Mouse (Mus musculus) forebrain, embryonic 13.5 days (tissue): ENCODE results near the gene Pick1. TPM values are rescaled to one million over a fixed set of nuclear protein-coding genes. Genes with fewer than 3 reads are reported as not detected.

ENCODE experiments used
- ATAC-seq: fragments of 200-750 bp; cut with Nextera tagmentation; 2 replicates; pipeline ENCODE4 v1.8.0; 2017
- H3K27ac ChIP-seq: fragments of 300-500 bp; sonication (generic); 2 replicates; pipeline ENCODE4 v1.5.1; 2015; ENCODE audit warnings: inconsistent platforms, mild to moderate bottlenecking, moderate library complexity
- H3K27me3 ChIP-seq: fragments of 300-500 bp; sonication (generic); 2 replicates; pipeline ENCODE4 v1.6.1; 2015; ENCODE audit warnings: mild to moderate bottlenecking, inconsistent platforms
- H3K36me3 ChIP-seq: fragments of 300-500 bp; sonication (generic); 2 replicates; pipeline ENCODE4 v1.6.1; 2015; ENCODE audit warnings: mild to moderate bottlenecking, inconsistent platforms; ENCODE audit not compliant: poor library complexity, severe bottlenecking
- H3K4me1 ChIP-seq: fragments of 300-500 bp; sonication (generic); 2 replicates; pipeline ENCODE4 v1.6.1; 2015; ENCODE audit warnings: inconsistent platforms
- H3K4me2 ChIP-seq: fragments of 300-500 bp; sonication (generic); 2 replicates; pipeline ENCODE4 v1.6.1; 2015; ENCODE audit warnings: inconsistent platforms, mild to moderate bottlenecking, moderate library complexity
- H3K4me3 ChIP-seq: fragments of 300-500 bp; sonication (generic); 2 replicates; pipeline ENCODE4 v1.5.1; 2015; ENCODE audit warnings: mild to moderate bottlenecking, inconsistent platforms
- H3K9ac ChIP-seq: fragments of 300-500 bp; sonication (generic); 2 replicates; pipeline ENCODE4 v1.6.1; 2015; ENCODE audit warnings: mild to moderate bottlenecking, inconsistent platforms
- H3K9me3 ChIP-seq: fragments of 300-500 bp; sonication (generic); replicated peaks from 2 replicates; pipeline ENCODE4 v1.6.1; 2016; ENCODE audit warnings: inconsistent platforms
- WGBS: fragments of 180-500 bp; shearing (Covaris S2); methylation state at CpG from one replicate; pipeline ENCODE4 v1.1.7; 2015; 5-methylcytosine and 5-hydroxymethylcytosine counted together
- polyA plus RNA-seq: library from polyadenylated mRNA; unstranded; fragments of >200 nt; fragmentation: Nextera tagmentation; extraction: Ambion mirVana; gene quantifications from 2 replicates; pipeline ENCODE4 v1.2.1, GENCODE M21; 2015

The Pick1 gene
- polyA plus RNA-seq, 1 experiment from 2014 or later: 68.1 TPM

DNA sequence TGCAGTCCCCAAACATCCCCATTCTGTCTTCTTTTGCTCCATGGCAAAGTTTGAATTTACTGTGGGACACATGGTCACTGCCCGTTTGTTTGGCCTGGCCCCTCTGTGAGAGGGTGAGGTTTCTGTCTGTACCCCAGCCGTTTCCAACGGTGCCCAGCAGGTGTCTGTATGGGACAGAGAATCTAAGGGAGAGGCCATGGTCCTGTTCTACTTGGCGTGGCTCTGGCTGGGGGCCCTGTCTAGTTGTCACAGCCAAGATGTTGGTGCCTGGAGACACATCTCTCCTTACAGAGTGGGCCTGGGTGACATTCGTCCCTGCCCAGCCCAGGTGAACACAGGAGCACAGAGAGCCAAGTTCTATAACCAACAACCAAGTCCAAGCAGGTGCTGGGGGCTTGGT is 51.9 kb downstream of the Pick1 start:
- 66% methylated on average over 5 of the region's 5 CpGs for WGBS
- no peaks in the 10 kb centered on the region for H3K4me1 ChIP-seq

DNA sequence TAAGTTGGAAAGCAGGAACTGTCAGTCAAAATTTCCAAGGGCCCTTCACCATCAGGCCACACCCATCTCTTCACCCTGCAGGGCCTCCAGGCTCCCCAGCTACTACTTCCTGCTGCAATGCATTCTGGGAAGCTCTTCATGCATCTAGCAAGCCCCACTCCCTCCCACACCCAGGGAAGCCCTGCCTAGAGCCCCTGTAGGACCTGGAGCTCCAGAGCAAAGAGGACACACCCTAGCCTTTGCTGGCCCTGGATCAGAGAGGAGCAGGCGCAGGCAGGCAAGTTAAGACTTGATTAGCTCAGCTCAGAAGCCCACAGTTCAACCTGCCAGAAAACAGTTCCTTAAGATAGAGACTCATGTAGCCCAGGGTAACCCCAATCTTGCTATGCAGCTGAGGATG is 52.4 kb downstream of the Pick1 start:
- ATAC-seq: no peak
- no peak overlapping the region for H3K27ac ChIP-seq
- H3K9me3 ChIP-seq: no peaks in the 10 kb centered on the region
- H3K4me3 ChIP-seq: no peak overlapping the region
- H3K4me1 ChIP-seq: no peaks in the 10 kb centered on the region
- WGBS: 64% methylated on average over 1 of the region's 1 CpGs
- H3K9ac ChIP-seq: no peak overlapping the region
- no peaks in the 10 kb centered on the region for H3K27me3 ChIP-seq
- no peak overlapping the region for H3K4me2 ChIP-seq
- H3K36me3 ChIP-seq: 0 out of 2 replicates have a peak, but pooled peaks cover 5% of the 10 kb centered on the region

More for the DNA sequence above, 51.9 kb downstream of the Pick1 start:
- Histone ChIP-seq H3K4me3 (no peak overlapping the region), H3K9me3 (no peaks in the 10 kb centered on the region), H3K27ac (no peak overlapping the region), H3K4me2 (no peak overlapping the region), H3K9ac (no peak overlapping the region), H3K27me3 (no peaks in the 10 kb centered on the region), H3K36me3 (no peaks in the 10 kb centered on the region)
- no peak for ATAC-seq

DNA sequence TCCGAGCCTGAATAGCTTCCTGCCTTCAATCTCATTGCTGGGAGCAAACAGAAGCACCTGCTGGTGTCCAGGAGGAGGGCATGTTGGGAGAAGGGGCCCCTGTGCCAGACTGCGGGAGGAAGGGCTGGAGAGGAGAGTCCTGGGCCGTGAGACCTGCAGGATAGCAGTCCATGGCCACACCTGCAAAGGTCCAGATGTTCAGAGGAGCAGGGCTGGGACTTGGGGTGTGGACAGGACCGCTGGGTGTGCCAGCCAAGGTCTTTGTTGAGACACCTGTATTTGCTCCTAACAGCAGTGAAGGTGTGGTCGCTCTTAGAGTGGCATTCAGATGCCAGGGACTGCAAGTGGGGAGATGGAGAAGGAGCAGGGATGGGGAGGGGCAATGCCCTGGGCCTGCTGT is 53.5 kb downstream of the Pick1 start:
- no peak overlapping the region for H3K27ac ChIP-seq
- no peak for ATAC-seq
- no peaks in the 10 kb centered on the region for H3K9me3 ChIP-seq
- H3K4me3 ChIP-seq: no peak overlapping the region
- no peak overlapping the region for H3K4me2 ChIP-seq
- H3K9ac ChIP-seq: no peak overlapping the region
- H3K36me3 ChIP-seq: 0 out of 2 replicates have a peak, but pooled peaks cover 15% of the 10 kb centered on the region
- whole genome bisulfite sequencing: 85% methylated on average over 5 of the region's 5 CpGs
- H3K4me1 ChIP-seq: no peaks in the 10 kb centered on the region
- no peaks in the 10 kb centered on the region for H3K27me3 ChIP-seq

DNA sequence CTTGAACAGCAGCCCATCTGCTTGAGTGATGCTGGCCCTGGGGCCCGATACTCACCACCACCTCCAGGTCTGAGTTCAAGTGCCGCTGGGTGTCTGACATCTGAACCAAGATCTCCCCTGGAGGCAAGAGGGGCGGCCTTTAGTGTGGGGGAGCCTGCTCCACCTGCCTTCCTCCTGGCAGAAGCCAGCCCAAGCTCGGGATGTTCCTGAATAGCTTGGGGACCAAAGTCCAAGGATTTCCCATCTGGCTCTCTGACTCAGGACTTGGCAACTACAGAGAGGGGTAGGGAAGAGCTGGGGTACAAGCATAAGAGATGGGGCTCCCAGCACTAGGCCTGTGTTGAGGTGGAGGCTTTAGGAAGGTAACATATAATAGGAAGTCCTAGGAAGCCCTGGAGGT is 54.4 kb downstream of the Pick1 start:
- no peaks in the 10 kb centered on the region for H3K4me1 ChIP-seq
- ATAC-seq: no peak
- WGBS: 81% methylated on average over 4 of the region's 4 CpGs

DNA sequence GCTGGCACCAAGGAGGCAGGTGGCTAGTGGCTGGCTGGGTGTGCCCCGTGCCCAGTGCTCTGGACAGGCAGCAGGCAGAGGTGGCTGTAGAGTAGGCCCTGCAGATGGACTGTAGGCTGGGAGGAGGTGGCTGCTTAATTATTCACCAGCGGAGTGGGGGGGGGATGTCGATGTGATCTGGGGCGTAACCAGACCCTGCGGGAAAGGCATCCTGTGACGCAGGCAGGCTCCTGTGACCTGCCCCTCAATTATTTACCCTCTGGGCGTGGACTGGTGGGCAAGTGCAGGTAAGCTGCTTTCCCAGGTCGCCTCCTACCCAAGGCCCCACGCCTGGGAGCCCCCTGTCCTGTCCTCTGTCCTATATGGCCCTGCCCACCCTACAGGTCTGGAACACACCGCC is 56.4 kb downstream of the Pick1 start, which contains the start of gene Baiap2l2:
Gene Baiap2l2 (minus strand): TSS at position 139 of the 400 bp plus-strand sequence.
- H3K4me3 ChIP-seq: no peak within 1 kb of the TSS
- no peak within 1 kb of the TSS for H3K4me2 ChIP-seq
- H3K4me1 ChIP-seq: no peaks in the 10 kb centered on the region
- H3K36me3 ChIP-seq: peaks cover 27% of the 10 kb centered on the region
- no peak within 1 kb of the TSS for H3K27ac ChIP-seq
- no peaks in the 10 kb centered on the region for H3K27me3 ChIP-seq
- WGBS: 70% methylated on average over 10 of the region's 10 CpGs
- no peaks in the 10 kb centered on the region for H3K9me3 ChIP-seq
- ATAC-seq: no peak
- H3K9ac ChIP-seq: no peak within 1 kb of the TSS

More for the DNA sequence above, 54.4 kb downstream of the Pick1 start:
- H3K27me3 ChIP-seq: no peaks in the 10 kb centered on the region
- peaks cover 22% of the 10 kb centered on the region; the same call in 1 of the 2 replicates for H3K36me3 ChIP-seq
- H3K9ac ChIP-seq: no peak overlapping the region
- H3K4me2 ChIP-seq: no peak overlapping the region
- H3K4me3 ChIP-seq: no peak overlapping the region
- H3K27ac ChIP-seq: no peak overlapping the region
- no peaks in the 10 kb centered on the region for H3K9me3 ChIP-seq

DNA sequence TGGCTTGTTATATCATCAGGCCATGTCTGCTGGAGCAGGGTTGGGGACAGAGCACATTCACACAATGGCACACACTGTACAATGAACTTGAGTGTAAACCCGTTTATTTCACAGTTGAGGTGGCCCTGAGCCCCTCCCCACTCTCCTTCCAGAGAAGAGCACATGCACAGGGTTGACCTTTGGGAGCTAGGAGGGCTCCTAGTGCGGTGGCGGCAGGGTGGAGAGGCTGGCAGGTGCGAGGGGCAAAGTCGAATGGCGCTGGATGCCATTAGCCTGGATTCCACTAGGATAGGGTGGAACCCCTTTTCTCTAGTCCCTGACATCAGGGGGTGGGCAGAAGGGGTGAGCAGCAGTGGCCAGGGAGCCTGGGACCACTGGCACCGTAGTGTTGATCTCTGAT is 57.2 kb downstream of the Pick1 start:
- H3K4me3 ChIP-seq: no peak overlapping the region
- WGBS: 87% methylated on average over 7 of the region's 7 CpGs
- no peak overlapping the region for H3K27ac ChIP-seq
- H3K9me3 ChIP-seq: no peaks in the 10 kb centered on the region
- no peaks in the 10 kb centered on the region for H3K4me1 ChIP-seq
- ATAC-seq: no peak
- no peak overlapping the region for H3K4me2 ChIP-seq
- H3K27me3 ChIP-seq: no peaks in the 10 kb centered on the region
- H3K36me3 ChIP-seq: peaks cover 27% of the 10 kb centered on the region
- H3K9ac ChIP-seq: no peak overlapping the region

DNA sequence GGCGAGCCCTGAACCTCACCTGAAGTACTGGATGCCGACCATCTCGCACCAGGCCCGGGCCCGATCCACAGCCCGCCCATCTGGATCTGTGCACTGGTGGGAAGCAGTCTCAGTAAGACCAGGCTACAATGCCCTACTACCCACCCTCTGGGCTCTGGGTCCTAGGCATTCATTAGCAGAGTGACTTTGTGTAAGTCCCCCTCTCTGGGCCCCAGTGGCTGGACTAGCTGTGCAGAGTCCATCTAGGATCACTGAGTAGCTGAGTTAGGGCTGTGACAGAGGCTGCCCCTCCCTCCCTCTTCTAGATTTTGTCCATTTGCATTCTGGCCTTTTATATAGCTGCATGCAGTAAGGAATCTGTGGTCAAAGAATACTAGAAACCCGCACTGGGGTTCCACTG is 58.1 kb downstream of the Pick1 start:
- no peaks in the 10 kb centered on the region for H3K9me3 ChIP-seq
- no peak overlapping the region for H3K27ac ChIP-seq
- H3K9ac ChIP-seq: no peak overlapping the region
- H3K27me3 ChIP-seq: no peaks in the 10 kb centered on the region
- no peak overlapping the region for H3K4me3 ChIP-seq
- no peak overlapping the region for H3K4me2 ChIP-seq
- peaks cover 27% of the 10 kb centered on the region for H3K36me3 ChIP-seq
- ATAC-seq: no peak
- WGBS: 95% methylated on average over 7 of the region's 7 CpGs
- H3K4me1 ChIP-seq: no peaks in the 10 kb centered on the region

DNA sequence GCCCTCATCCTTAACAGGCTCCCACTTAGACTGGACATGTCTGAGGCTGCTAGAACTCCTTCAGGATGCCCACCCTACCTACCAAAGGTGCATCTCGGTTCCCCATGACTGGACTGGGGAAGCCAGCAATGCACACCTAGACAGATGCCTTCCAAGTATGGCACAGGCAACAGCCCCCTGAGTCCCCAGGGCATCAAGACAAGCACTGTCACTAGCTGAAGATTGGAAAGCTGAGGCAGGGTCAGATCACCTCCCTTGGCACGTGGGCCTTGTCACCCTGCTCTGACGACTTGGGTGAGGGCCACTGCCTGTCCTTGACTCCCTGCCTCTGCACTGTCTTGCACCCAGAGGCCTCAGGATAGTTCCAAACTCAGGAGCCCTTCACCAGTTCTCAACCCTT is 59.4 kb downstream of the Pick1 start:
- ATAC-seq: no peak
- H3K36me3 ChIP-seq: peaks cover 27% of the 10 kb centered on the region
- no peak overlapping the region for H3K27ac ChIP-seq
- H3K4me2 ChIP-seq: no peak overlapping the region
- no peaks in the 10 kb centered on the region for H3K4me1 ChIP-seq
- H3K27me3 ChIP-seq: no peaks in the 10 kb centered on the region
- no peaks in the 10 kb centered on the region for H3K9me3 ChIP-seq
- no peak overlapping the region for H3K9ac ChIP-seq
- no peak overlapping the region for H3K4me3 ChIP-seq
- 89% methylated on average over 3 of the region's 3 CpGs for WGBS

DNA sequence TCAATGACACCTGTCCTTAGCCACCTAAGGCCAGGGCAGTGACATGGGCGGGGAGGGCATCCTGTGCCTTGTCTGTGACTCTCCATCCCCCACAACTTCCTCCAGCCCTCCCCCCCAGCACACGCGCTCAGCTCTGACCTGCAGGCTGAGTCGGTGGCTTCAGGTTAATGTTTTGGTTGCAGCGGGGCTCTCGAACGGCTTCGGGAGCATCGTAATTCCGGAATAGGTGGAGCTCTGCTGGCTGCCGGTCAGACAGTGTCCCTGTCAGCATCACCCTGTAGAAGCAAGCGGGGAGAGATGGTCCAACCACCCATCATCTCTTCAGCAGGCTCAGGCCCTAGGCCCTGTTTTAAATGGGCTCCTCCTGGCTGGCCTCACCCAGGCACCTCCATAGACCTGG is 60.5 kb downstream of the Pick1 start:
- Histone ChIP-seq H3K27me3 (no peaks in the 10 kb centered on the region), H3K9me3 (no peaks in the 10 kb centered on the region), H3K9ac (no peak overlapping the region), H3K4me1 (no peaks in the 10 kb centered on the region), H3K27ac (no peak overlapping the region), H3K4me2 (no peak overlapping the region), H3K36me3 (peaks cover 27% of the 10 kb centered on the region), H3K4me3 (no peak overlapping the region)
- ATAC-seq: no peak
- 94% methylated on average over 12 of the region's 12 CpGs for WGBS

DNA sequence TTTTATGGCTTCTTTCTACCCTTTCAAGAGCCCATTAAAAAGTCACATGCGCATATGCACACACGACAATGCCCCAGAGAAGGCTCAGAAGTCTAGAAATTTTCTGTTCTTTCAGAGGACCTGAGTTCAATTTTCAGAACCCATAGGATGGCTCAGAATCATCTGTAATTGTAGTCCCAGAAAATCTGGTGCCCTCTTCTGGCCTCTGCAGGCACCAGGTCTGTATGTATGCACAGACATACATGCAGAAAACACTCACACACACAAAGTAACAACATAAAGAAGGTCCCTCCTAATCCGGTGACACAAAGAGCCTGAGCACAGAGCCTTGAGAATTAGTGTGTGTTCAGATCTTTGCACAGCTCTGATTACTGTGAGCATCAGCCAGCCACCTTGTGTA is 61.4 kb downstream of the Pick1 start:
- Histone ChIP-seq H3K4me2 (no peak overlapping the region), H3K9ac (no peak overlapping the region), H3K27ac (no peak overlapping the region), H3K27me3 (no peaks in the 10 kb centered on the region), H3K36me3 (peaks cover 27% of the 10 kb centered on the region), H3K4me1 (no peaks in the 10 kb centered on the region), H3K9me3 (no peaks in the 10 kb centered on the region), H3K4me3 (no peak overlapping the region)
- WGBS: 84% methylated on average over 3 of the region's 3 CpGs
- ATAC-seq: no peak

DNA sequence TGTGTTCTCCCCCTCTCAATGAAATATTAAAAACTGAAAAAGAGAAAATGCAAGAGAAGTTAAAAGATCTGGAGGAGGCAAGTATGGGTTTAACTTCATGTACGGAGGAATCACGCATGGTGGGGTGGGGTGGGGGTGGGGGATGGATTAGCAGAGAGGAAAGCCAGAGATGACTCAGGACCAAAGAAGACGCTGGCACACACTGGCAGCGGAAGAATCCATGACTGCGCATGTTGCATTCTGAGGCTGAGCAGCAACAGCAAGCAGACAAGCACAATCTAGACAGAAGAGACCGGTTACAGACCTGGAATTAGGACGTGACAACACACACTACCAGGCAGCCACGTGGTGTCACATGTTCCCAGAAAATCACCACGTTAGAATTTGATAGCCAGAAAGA is 63.8 kb downstream of the Pick1 start:
- Histone ChIP-seq H3K36me3 (peaks cover 10% of the 10 kb centered on the region), H3K4me2 (no peak overlapping the region), H3K4me3 (no peak overlapping the region), H3K4me1 (no peaks in the 10 kb centered on the region), H3K9me3 (no peaks in the 10 kb centered on the region), H3K27ac (no peak overlapping the region), H3K9ac (no peak overlapping the region), H3K27me3 (no peaks in the 10 kb centered on the region)
- no peak for ATAC-seq
- WGBS: 90% methylated on average over 9 of the region's 9 CpGs

DNA sequence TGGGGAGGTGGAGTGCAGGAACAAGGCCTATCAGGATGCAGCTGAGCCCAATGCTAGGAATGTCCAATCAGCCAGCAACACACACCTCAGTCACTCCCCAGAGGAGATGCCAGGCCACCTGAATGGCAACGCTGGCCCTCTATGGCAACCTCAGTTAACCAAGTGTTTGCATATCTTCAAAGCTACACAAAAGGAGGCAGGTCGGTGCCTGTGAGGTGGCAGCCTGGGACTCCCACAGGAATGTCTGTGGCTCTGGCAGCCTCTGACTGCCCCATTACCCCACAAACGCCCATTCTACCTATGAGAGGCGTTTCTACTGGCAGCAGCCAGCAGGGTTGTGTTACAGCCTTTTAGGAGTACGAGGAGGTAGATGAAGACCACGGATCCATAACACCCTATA is 69.6 kb downstream of the Pick1 start:
- Histone ChIP-seq H3K27ac (no peak overlapping the region), H3K4me1 (no peaks in the 10 kb centered on the region), H3K27me3 (no peaks in the 10 kb centered on the region), H3K4me3 (no peak overlapping the region), H3K9me3 (no peaks in the 10 kb centered on the region), H3K36me3 (no peaks in the 10 kb centered on the region), H3K4me2 (no peak overlapping the region), H3K9ac (no peak overlapping the region)
- ATAC-seq: no peak
- 86% methylated on average over 6 of the region's 6 CpGs for WGBS
